Mouse (Mus musculus) brown adipose tissue, adult 24 weeks (tissue): ENCODE data around the gene Pcnt. TPM values are rescaled to one million over a fixed set of nuclear protein-coding genes. Genes with fewer than 3 reads are reported as not detected.

Source experiments
- H3K27ac ChIP-seq: fragments of 200-500 bp; replicated peaks from 2 replicates; pipeline ENCODE4 v1.5.1; 2012; ENCODE audit warnings: low read depth, mild to moderate bottlenecking, low read length
- H3K4me1 ChIP-seq: fragments of 200-500 bp; 2 replicates; pipeline ENCODE4 v1.6.1; 2012; ENCODE audit warnings: low read length, mixed read lengths; ENCODE audit not compliant: control insufficient read depth, insufficient read depth, insufficient read length
- H3K4me3 ChIP-seq: fragments of 200-500 bp; 2 replicates; pipeline ENCODE4 v1.5.1; 2012; ENCODE audit warnings: low read depth, mild to moderate bottlenecking, low read length, moderate library complexity; ENCODE audit not compliant: insufficient read depth
- polyA plus RNA-seq: library from polyadenylated mRNA; stranded (reverse); fragments of >200 nt; gene quantifications from 2 replicates; pipeline ENCODE4 v1.2.4, GENCODE M21; 2012; ENCODE audit not compliant: missing spikeins, insufficient read depth, insufficient read length

Pcnt gene
- polyA plus RNA-seq, 1 experiment, result 4.7 TPM

DNA sequence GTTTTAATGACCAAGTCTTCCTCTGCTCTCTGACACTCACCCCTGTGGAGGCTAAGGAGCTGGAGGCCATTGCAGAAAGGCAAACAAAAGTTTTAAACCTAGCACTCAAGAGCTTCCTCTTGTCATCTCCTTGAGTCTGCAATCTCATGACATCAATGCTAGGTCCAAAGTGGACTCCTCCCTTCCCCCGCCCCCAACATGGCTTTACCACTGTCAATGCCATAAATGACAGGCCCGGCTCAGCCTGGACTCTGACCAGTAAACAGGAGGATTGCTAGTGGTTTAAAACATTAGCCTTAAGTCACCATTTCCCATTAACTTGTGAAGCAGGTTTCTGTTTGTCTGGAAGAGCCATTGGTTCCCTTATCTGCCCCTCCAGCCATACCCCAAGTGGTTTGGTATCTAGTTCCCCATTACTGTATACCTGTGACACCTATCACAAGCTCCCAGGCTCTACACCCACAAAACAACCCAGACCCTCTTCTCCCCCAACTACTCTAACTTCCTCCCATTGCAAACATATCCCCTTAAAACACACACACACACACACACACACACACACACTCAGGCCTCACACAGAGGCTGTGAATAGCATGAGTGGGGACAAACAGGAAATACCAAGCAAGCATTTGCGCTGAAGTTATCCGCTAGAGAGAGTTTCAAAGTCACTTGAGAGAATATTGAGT is 3.6 kb upstream of the Pcnt start:
- H3K4me3 ChIP-seq, result no peak overlapping the region
- H3K4me1 ChIP-seq, result peaks cover 4% of the 10 kb centered on the region; the same call in 1 of the 2 replicates
- H3K27ac ChIP-seq, result peak overlapping the region; percentile 46; the same call in 1 of the 2 replicates

DNA sequence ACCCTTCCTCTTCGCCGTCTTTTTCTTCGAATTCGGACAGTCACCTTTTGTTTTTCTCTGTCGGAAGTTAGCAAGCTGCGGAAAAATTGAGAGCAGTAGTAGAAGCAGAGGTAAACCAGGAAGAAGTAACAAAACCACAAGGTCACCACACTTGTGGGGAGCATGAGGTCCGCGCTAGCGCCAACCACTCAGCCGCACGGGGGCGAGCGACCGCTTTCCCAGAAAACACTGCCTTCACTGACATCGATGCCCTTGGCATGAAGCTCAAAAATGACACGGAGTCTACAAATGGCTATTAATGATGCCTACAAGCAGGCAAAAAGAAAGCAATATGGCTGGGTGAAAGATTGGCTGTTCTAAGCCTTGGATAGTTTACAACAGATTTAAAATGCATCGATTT is 2.3 kb downstream of the Pcnt start, which contains the start of gene AC141477.1:
AC141477.1 (minus strand) TSS at position 164 of the 400 bp plus-strand sequence.
- Histone ChIP-seq H3K4me1 (peaks cover 4% of the 10 kb centered on the region; the same call in 1 of the 2 replicates), H3K27ac (no peak within 1 kb of the TSS), H3K4me3 (no peak within 1 kb of the TSS)

DNA sequence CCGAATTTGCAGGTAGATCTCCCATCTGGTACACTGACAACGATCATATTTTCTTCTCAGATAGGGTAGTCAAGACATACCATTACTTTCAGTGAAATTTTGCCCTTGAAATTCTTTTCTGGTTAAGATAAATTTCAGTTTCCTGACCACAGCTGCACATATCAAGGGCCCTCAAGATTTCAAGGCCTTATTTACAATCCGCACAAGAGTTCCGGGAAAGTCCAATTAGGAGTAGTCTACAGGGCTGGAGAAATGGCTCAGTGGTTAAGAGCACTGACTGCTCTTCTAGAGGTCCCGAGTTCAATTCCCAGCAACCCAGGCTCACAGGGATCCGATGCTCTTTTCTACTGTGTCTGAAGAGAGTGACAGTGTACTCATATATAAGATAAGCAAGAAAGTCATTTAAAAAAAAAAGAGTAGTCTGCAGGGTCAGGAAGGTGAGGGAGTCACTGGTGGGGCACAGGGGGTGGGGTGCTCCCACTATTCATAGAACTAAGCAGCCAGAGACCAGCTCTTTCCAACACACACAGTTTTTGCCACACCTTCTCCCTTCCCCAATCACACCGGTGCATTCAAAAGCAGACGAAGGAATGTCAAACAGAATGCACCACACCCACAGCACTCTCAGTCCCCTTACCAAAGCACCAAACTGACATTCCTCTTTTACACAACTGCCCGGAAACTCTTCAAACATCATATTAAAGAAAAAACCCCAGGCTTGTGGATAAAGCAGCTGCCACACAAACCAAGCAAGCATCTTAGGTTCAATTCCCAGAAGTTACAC is 3.3 kb downstream of the Pcnt start:
- Histone ChIP-seq H3K27ac (no peak overlapping the region), H3K4me1 (peaks cover 4% of the 10 kb centered on the region; the same call in 1 of the 2 replicates), H3K4me3 (no peak overlapping the region)

DNA sequence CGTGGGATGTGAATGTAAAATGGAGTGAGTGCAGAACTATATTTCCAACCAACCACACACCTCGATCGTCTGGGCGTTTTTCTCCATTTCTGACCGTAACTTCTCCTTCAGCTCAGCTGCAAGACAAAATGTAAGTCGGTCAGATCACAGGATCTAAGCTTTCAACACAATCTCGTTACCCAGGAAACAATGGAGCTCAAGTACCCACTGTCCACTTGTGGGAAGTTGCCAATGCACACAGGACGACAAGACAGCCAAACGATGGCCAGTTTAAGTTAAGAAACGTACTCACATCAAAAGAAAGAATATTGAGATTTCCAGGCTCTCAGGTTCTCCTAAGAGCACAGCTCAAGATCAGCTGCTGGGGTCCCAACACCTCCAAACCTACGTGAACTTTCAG is 8.7 kb downstream of the Pcnt start:
- H3K4me1 ChIP-seq, result no peaks in the 10 kb centered on the region
- no peak overlapping the region for H3K4me3 ChIP-seq
- H3K27ac ChIP-seq, result no peak overlapping the region

DNA sequence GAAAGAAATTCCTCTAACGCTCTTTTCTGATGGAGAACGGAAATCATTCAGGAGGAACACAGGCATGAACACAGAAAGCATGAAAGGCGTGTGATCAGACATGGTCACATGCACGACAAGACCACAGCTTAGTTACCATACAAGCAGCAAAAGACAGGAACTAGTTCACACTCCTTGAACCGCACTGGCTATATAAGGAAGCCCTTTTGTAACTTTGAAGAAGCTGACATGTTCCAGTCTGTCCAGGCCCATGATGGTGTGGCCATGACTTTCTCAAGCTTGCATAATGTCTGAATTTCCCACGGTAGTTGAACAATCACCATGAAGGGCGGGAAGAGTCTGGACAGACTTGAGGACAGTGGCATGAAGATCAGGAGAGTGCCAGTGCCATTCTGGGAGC is 16.9 kb downstream of the Pcnt start:
- H3K27ac ChIP-seq, result no peak overlapping the region

DNA sequence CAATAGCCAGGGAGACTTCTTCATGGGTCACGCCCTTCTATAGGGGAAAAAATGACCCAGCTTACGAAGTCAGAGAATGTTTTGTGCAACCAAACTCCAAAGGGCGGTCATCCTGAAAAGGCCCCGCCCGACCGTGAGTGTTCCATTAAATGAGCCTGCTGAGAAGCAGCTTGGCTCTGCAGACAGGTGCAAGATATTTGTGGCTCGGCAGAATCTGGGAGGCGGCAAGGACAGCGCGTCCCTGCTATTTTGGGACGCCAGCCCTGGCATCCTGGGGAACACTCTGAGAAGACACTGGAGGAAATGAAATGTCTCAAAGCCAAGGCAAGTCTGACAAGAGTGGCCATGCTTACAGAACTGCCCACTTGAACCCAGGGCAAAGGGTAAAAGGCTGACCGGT is 25.8 kb downstream of the Pcnt start:
- H3K4me1 ChIP-seq, result no peaks in the 10 kb centered on the region
- no peak overlapping the region for H3K4me3 ChIP-seq
- no peak overlapping the region for H3K27ac ChIP-seq

More for the DNA sequence above, 16.9 kb downstream of the Pcnt start:
- Histone ChIP-seq H3K4me1 (no peaks in the 10 kb centered on the region), H3K4me3 (no peak overlapping the region)

DNA sequence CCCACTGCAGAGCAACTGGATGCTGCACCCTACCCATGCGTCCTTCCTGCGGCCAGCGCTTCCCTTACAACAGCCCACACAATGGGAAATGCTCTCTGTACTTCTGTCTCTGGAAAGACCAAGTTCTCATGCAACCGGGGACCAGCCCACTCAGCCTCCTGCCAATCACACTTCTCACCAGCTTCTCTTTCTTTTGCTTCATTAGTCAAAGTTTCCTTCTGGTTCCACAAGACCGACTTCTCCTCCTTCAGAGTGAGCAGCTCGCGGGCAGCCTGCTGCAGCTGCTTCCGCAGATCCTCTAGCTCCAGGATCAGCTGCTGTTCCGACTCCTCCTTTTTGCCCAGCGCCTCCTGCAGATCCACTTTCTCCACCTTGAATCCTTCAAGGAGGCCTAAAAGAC is 34.1 kb downstream of the Pcnt start:
- Histone ChIP-seq H3K27ac (no peak overlapping the region), H3K4me1 (no peaks in the 10 kb centered on the region)

DNA sequence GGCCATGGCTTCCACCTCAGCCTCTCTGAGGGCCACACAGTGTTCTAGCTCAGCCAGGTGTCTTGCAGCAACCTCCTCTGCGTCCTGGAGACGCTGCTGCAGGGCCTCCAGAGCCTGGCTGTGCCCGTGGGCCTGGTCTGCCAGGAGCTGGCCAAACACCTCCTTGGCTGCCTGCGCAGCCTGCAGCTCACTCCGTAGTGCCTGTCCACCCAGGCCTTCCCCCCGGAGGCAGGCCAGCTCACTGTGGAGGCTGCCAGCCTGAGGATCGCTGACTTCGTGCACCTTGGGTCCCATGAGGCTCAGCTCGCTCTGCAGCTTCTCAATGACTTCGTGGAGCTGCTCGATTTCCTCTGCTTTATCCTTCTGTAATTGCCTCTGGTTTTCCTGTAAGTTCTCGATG is 50.0 kb downstream of the Pcnt start:
- no peaks in the 10 kb centered on the region for H3K4me1 ChIP-seq
- H3K4me3 ChIP-seq, result no peak overlapping the region
- H3K27ac ChIP-seq, result no peak overlapping the region

More for the DNA sequence above, 34.1 kb downstream of the Pcnt start:
- H3K4me3 ChIP-seq, result no peak overlapping the region

DNA sequence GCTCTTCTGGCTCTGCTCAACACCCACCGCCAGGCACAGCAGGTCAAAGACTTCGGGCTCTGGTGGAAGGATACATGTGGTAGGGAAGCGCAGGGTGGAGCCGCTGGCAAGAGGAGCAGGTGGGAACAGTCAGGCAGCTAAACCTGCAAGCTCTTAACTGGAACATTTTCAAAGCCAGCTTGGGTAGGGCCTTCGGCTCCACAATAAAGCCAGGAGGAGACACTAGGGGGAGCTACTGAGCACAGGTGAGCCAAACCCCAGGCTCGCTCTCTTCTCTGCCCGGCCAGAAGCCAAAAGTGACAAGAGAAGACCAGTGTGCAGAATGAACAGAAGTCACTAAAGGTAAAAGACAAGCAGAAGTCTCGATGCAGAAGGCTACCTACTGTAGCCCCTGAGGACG is 50.8 kb downstream of the Pcnt start:
- H3K4me1 ChIP-seq, result no peaks in the 10 kb centered on the region
- no peak overlapping the region for H3K4me3 ChIP-seq
- no peak overlapping the region for H3K27ac ChIP-seq

DNA sequence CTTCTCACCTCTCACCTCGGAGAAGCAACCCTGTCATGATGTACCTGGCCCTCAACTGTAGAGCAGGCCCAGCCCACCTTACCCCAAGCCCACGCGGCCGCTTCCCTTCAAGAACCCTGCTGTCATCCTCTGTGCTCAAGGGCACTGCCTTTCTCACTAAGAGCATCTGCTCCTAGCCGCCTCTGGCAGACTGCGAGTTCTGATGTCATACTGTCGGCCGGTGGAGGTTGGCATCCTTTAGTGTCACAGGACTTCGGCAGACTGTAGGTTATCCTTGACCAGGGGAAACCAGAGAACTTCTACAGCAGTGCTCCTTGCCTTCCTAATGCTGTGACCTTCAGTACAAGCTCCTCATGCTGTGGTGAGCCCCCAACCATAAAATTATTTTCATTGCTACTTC is 51.4 kb downstream of the Pcnt start:
- H3K4me1 ChIP-seq, result no peaks in the 10 kb centered on the region
- H3K27ac ChIP-seq, result no peak overlapping the region
- no peak overlapping the region for H3K4me3 ChIP-seq

DNA sequence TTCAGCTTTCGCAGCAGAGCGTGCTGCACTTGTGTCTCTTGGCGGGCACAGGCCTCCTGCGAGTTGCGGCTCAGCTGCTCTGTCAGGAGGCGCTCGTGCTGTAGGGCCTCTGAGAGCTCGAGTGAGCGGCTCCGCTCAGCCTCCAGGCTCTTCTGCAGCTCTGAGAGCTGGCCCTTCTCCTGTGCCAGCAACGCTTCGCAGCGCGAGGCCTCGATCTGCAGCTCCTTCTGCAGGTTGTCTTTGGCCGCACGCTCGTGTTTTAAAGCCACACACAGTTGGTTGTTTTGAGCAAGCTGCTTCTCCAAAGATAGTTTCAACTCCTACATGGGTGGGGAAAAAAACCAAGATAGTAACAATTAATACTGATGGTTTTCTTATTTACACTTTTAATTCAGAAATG is 67.6 kb downstream of the Pcnt start:
- Histone ChIP-seq H3K4me1 (no peaks in the 10 kb centered on the region), H3K27ac (no peak overlapping the region), H3K4me3 (no peak overlapping the region)

DNA sequence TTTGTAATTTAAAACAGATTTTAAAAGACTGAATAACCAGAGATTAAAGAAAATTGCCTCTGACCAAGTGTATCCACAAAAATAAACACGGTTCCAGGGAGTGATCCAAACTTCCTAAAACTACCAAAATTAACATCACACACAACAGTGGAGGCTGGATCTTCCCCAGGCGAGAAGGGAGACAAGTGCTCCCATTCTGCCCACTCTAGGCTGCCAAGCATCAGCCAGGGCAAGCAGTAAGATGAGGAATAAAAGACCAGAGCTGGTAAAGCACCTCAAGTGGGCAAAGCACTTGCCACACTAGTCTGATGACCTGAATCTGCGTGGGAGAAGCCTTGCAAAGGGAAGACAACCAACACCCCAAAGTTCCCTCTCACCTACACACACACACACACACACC is 70.8 kb downstream of the Pcnt start:
- H3K4me3 ChIP-seq, result no peak overlapping the region
- no peaks in the 10 kb centered on the region for H3K4me1 ChIP-seq
- no peak overlapping the region for H3K27ac ChIP-seq

DNA sequence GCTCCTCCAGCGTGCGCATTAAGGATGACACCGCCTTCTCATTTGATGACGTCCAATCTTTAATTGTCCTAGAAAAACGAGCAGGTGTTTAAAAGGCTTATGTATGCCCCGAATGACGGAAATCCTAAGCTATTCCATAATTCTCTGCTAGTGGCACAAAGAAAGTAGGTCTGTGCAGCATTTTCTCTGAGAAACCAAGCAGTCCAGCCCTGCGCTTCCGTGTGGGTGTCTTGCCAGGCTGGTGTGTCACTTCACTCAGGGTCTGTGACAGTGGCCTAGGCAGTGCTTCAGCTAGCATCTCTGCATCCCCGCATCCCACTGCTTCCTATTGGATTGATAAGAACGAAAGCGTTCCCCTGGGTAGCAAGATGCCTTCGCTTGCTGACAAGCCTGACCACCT is 73.8 kb downstream of the Pcnt start:
- Histone ChIP-seq H3K27ac (no peak overlapping the region), H3K4me1 (no peaks in the 10 kb centered on the region), H3K4me3 (no peak overlapping the region)

DNA sequence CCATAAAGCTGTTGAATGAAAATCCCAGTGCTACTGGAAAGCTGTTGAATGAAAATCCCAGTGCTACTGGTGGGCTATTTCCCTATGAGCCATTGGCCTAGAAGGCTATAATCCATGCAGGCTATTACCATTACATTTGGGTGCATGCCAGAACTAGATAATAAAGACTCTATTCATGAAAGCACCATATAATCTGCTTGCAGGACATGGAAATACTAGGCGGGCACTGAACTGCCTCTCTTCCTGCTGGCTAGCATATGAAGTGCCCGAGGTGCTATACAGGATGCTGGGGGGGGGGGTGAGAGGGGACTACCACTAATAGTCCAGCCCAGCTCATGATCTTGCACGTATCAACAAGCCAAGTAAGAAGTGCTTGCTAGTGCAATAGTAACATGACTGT is 79.4 kb downstream of the Pcnt start:
- Histone ChIP-seq H3K4me3 (no peak overlapping the region), H3K4me1 (no peaks in the 10 kb centered on the region), H3K27ac (no peak overlapping the region)

DNA sequence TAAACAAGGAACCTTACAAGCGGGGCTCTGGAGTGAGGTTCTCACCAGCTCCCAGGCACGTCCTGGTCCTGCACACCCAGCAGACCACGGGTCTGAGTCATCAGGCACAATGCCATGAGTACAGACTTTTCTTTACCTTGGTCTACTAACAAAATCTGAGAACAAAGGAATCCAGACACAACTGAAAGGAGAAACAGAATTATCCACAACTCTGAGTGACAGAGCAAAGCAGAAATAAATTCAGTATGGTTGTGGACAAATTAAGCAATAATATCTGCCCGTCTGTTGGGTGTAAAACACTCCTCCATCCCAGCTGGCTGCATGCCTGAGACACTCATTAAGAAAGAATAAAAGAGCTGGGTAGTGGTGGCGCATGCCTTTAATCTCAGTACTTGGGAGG is 84.1 kb downstream of the Pcnt start:
- H3K4me1 ChIP-seq, result peaks cover 4% of the 10 kb centered on the region; the same call in 1 of the 2 replicates
- no peak overlapping the region for H3K27ac ChIP-seq
- H3K4me3 ChIP-seq, result no peak overlapping the region
